Mouse (Mus musculus): ENCODE measurements around the gene Smurf1.

The Smurf1 gene

GRCm38 (mm10) chr5:144954432-144954831, 11.2 kb downstream of the Smurf1 start:
- DNase-seq (ENCODE audit: low read depth, low spot score): no peak

DNA sequence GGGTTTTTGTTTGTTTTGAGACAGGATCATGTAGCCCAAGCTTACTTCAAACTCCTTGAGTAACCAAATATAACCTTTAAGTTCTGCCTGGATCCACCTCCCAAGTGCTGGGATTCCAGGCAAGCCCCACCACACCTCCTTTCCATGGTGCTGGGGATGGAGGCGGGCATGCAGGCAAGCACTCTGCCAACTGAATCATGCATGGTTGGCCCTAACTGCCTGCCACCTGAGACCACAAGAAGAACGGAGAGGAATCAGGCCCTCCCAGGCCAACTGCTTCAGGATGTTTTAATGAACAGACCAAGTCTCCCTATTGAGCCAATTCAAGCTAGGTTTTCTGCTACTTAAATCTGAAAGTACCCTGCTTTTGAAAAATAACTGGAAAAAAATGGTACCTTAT, 13.1 kb downstream of the Smurf1 start:
- DNase-seq (ENCODE audit: low read depth, low spot score): no peak

GRCm38 (mm10) chr5:144950428-144951051, 15.1 kb downstream of the Smurf1 start:
- no peak for DNase-seq (ENCODE audit: low read depth, low spot score)

DNA sequence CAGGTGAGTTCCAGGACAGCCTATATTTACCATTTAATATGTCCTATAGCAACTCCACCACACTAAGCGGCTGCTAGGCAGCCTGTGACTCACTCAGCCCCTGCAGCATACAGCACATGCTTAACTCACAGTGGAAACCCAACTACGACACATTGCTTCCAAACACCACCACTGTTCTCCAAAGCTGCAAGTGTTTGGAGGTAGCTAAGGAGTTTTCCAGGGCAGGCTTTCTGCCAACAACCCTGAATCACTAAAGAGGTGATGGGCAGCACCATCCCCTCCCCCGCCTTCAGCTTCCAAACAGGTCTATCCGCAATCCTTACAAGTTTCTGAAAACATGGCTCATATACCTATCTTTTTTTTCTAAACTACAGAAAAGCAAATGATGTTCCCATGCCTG, 15.8 kb downstream of the Smurf1 start:
- DNase-seq (ENCODE audit: low read depth, low spot score): peak; percentile 74

DNA sequence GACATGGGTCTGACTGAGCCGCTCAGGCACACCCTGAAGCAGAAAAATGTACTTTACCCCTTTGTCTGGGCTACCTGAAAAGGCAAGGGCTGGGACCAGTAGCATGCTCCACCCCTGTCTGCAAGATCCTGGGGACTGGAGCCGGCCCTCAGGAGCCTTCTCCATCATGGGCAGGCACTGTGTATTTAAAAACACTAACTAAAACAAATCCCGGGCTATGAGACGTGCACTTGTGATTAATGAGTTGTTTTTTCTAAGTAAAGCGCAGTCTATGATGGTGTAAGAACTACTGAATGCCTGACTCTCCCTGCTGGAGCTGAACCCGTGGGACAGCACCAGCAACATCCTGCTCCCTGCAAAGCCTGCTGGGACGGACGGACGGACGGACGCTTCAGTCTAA, 17.2 kb downstream of the Smurf1 start:
- no peak for DNase-seq (ENCODE audit: low read depth, low spot score)

GRCm38 (mm10) chr5:144948002-144948401, 17.6 kb downstream of the Smurf1 start:
- DNase-seq (ENCODE audit: low read depth, low spot score): no peak

DNA sequence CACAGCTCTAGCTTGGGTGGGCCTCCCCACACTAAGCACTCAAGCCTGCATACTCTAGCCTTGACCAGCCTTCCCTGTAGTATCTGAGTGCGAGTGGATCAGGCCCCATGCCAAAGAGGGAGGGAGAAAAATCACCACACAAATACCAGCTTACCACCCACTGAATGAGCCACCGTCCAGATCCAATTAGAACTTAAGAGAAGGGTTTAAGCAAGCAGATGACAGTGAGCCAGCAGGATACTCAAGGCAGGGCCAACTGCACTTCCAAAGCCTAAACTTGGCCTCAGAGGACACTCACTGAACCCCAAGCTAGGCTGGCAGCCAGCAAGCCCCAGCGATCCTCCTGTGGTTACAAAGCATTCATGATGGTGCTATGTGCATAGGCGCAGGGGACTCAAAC, 19.6 kb downstream of the Smurf1 start:
- peak; percentile 84 for DNase-seq (ENCODE audit: low read depth, low spot score)

- DNase-seq (ENCODE audit: low read depth, low spot score): no peak
These were observed 20.7 kb downstream of the Smurf1 start for GRCm38 (mm10) chr5:144944932-144945331.

GRCm38 (mm10) chr5:144944370-144944769, 21.3 kb downstream of the Smurf1 start:
- DNase-seq (ENCODE audit: low read depth, low spot score): no peak

- no peak for DNase-seq (ENCODE audit: low read depth, low spot score)
These were observed 22.3 kb downstream of the Smurf1 start for GRCm38 (mm10) chr5:144943346-144943745.

DNA sequence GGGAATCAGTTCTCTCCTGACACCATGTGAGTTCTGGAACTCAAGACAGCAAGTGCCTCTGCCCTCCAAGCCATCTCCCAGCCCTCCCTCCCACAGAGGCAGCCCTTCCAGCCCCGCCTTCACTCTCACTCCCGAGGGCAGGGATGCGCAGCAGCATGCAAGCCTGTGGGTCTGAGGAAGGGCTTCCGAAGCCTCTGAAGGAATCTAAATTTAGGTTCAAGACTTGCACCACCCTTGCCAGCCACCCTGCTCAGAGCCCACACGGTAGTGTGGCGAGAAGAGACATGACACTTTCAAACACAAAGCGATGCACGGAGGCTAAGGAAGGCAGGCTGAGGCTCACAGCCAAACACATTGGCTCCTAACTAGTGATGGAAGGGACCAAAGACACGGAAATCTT, 23.2 kb downstream of the Smurf1 start:
- no peak for DNase-seq (ENCODE audit: low read depth, low spot score)

DNA sequence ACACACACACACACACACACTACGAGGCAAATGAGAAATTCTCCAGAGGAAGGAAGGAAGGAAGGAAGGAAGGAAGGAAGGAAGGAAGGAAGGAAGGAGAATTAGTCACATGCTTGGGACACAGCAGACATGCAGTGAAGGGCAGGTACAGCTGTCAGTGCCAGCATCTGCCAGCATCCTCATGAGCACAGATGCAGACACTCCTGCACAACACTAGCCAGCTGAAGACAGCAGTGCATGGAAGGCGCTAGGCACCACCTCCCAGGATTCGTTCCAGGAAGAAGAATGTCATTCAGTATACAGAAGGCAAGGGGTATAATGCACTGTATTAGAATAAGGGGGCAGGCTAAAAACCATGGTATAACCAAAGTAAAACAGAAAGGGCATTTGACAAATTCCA, 24.7 kb downstream of the Smurf1 start:
- no peak for DNase-seq (ENCODE audit: low read depth, low spot score)

- DNase-seq (ENCODE audit: low read depth, low spot score): no peak
These were observed 28.3 kb downstream of the Smurf1 start for GRCm38 (mm10) chr5:144937304-144937703.

DNA sequence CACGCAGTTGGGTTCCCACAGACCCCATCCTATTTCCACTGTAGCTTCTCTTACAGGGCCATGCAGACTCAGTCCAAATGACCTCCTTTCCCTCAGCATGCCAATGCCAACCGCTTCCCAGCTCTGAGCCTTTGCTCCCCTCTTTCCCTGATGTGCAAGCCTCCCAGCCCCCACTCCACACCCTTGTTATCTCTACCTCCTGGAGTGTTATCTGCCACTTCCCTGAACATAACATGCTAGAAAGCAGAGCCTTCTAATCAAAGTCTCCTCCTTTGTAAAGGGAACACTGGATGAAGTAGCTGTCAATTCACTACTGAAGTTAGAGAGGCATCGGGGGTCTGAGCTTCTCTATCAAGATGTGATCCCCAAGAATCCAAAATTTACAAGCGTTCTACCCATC, 32.2 kb downstream of the Smurf1 start:
- no peak for DNase-seq (ENCODE audit: low read depth, low spot score)

DNA sequence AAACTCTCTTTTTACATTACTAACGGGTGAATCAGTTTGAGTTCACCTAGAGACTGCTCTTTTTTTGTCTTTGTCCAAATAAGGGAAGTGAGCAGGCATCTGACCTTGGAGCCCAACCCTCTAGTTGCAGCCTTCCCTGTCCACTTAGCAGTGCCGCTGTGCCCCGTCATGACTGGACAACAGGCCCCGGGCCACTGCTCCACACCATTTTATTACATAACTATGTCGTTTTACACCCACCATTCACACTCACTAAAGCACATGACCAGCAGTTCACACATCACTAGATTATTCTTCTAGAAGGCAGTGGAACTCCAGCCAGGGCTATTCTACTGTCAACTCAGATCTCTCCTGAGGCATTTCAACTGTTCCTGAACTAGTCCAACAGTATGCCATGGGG, 33.8 kb downstream of the Smurf1 start:
- DNase-seq (ENCODE audit: low read depth, low spot score): no peak

GRCm38 (mm10) chr5:144928856-144929713, 36.6 kb downstream of the Smurf1 start:
- DNase-seq (ENCODE audit: low read depth, low spot score): no peak

DNA sequence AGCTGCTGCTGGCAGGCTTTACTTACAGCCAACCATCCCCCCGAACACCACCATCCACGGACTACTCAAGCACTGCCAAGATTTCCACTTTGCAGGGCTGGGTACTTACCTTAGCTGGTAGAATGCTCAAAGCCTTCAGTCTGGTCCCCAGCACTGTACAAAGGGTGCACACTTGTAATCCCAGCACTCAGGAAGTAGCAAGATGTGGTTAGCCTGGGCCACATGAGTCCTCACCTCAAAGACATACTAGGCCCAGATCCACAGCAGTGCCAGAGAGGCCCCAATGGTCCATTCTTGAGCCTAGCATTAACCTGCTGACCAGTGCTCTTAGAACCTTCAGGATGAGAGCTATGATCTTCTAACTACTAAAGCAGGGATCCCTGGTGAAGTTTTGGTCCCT, 39.4 kb downstream of the Smurf1 start:
- no peak for DNase-seq (ENCODE audit: low read depth, low spot score)

DNA sequence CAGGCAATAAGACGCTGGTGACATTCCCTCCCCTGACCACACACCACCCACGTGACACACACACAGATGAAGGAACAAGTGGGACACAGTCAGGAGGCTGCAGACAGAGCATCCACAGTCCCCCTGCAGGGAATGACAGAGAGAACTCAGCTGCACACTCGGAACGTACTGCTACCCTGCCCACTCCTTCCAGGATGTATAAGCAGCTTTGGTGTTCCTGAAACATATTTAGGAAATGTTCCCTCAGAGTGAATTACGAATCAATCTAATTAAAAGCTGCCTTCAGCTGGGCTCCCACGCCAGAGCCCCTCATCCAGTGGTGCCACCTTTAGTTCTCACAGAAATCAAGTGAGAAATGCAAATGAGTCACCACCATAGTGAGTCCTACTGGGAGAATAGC, 42.3 kb downstream of the Smurf1 start:
- DNase-seq (ENCODE audit: low read depth, low spot score): no peak

DNA sequence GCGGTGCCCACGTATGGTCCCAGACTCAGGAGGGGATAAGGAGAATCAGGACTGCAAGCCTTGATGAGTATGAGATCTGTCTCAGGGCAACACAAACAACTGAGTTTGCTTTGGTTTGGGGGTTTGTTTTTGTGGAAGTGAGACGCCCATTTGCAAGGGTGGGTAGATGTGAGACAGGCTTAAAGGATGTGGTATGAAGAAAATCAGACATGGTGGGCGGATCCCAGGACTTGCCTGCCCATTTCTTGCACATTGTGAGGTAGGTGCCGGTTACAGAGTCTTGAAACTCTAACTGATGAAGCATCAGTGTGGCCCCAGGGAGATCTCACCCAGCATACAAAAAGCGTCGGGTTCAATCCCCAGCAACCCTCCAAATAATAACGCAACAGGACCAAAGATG, 45.9 kb downstream of the Smurf1 start:
- no peak for DNase-seq (ENCODE audit: low read depth, low spot score)

DNA sequence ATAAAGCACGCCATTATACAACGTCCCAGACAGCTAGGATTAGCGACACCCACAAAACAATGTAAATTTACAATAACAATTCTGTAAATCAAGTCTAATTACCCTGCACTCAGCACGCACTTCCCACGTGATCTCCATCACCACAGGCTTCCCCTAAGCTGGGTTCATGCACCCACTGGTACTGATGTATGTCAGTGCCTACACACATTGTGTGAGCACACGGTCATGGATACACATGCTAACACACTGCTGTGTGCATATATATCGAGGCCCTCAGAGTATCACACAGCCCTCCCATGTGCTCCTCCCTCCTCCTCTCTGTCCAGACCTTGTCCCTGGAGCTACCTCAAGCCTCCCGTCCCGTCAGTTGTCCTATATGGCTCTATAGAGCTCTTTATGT, 46.5 kb downstream of the Smurf1 start:
- no peak for DNase-seq (ENCODE audit: low read depth, low spot score)

GRCm38 (mm10) chr5:144918204-144918603, 47.4 kb downstream of the Smurf1 start:
- no peak for DNase-seq (ENCODE audit: low read depth, low spot score)

DNA sequence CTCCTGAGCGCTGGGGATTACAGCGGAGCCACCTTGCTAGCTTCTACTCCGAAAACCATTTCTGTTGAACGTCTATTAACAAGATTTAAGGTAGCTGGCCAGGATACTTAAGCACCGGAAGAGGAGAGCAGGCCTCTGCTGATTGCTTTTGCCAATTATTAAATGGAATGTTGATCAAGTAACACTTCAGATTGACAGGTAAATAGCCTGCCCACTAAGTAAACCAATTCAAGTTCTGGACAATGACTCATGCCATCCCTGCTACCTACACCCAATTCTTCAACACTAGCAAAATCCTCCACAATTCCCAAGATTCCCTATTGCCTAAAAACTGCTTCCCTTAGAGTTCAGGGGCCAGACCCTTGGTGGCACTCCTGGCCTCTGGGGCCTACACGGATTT, 48.5 kb downstream of the Smurf1 start:
- DNase-seq (ENCODE audit: low read depth, low spot score): no peak

DNA sequence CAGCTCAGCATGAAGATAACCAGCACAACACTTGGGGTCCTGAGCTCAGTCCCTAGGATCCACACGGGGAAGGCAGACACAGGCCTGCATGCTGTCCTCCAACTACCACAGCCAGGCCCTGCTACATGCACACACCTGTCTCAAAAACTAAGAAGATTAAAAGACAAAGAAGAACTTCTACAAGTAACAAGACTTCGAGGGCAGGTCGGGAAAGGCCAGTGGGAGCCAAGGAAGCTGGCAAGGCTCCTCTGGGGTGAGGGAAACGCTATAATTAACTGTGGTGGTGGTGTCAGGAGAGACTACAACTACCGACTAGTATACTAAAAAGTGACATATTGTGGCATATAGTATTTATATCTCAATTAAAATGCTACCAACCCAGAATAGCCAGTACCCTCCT, 49.8 kb downstream of the Smurf1 start:
- no peak for DNase-seq (ENCODE audit: low read depth, low spot score)

All from 3T3-L1 (cell line).